Mouse (Mus musculus) G1E (cell line): Measurements from ENCODE around the gene Zfp689.

Experiments
- CTCF ChIP-seq: IDR thresholded peaks from 2 replicates; pipeline ENCODE4 v1.5.1; 2012; ENCODE audit warnings: low read depth, low read length, inconsistent platforms, mixed read lengths
- POLR2AphosphoS5 ChIP-seq: IDR thresholded peaks from 2 replicates; pipeline ENCODE4 v1.6.1; 2012; ENCODE audit warnings: low read depth, low read length, inconsistent platforms; ENCODE audit not compliant: insufficient replicate concordance
- TAL1 ChIP-seq: conservative IDR thresholded peaks from 2 replicates; pipeline ENCODE4 v1.6.1; 2012; ENCODE audit warnings: low read depth, low read length, inconsistent platforms, mixed read lengths

GRCm38 (mm10) chr7:127475186-127475740, 26.3 kb upstream of the Zfp689 start:
- TF ChIP-seq CTCF (no peak), TAL1 (no peak), POLR2AphosphoS5 (no peak)
